Mouse (Mus musculus) embryonic facial prominence, embryonic 15.5 days (tissue): ENCODE data around the gene Ccnd1. TPM values are rescaled to one million over a fixed set of nuclear protein-coding genes. Genes with fewer than 3 reads are reported as not detected.

ENCODE experiments used
- ATAC-seq: fragments of 200-750 bp; cut with Nextera tagmentation; 2 replicates; pipeline ENCODE4 v1.8.0; 2017; ENCODE audit warnings: low read depth, moderate TSS enrichment; ENCODE audit not compliant: insufficient number of reproducible peaks, low FRiP score, low TSS enrichment
- H3K27ac ChIP-seq: fragments of 300-500 bp; sonication (generic); replicated peaks from 2 replicates; pipeline ENCODE4 v1.5.1; 2015; ENCODE audit warnings: mild to moderate bottlenecking, inconsistent platforms
- H3K27me3 ChIP-seq: fragments of 300-500 bp; sonication (generic); 2 replicates; pipeline ENCODE4 v1.6.1; 2015; ENCODE audit warnings: inconsistent platforms
- H3K36me3 ChIP-seq: fragments of 300-500 bp; sonication (generic); 2 replicates; pipeline ENCODE4 v1.6.1; 2015; ENCODE audit warnings: mild to moderate bottlenecking, inconsistent platforms
- H3K4me1 ChIP-seq: fragments of 300-500 bp; sonication (generic); 2 replicates; pipeline ENCODE4 v1.6.1; 2015; ENCODE audit warnings: inconsistent platforms
- H3K4me2 ChIP-seq: fragments of 300-500 bp; sonication (generic); replicated peaks from 2 replicates; pipeline ENCODE4 v1.6.1; 2015; ENCODE audit warnings: mild to moderate bottlenecking, inconsistent platforms
- H3K4me3 ChIP-seq: fragments of 300-500 bp; sonication (generic); replicated peaks from 2 replicates; pipeline ENCODE4 v1.5.1; 2015; ENCODE audit warnings: mild to moderate bottlenecking, inconsistent platforms
- H3K9ac ChIP-seq: fragments of 300-500 bp; sonication (generic); 2 replicates; pipeline ENCODE4 v1.6.1; 2015; ENCODE audit warnings: inconsistent platforms
- H3K9me3 ChIP-seq: fragments of 300-500 bp; sonication (generic); replicated peaks from 2 replicates; pipeline ENCODE4 v1.6.1; 2016; ENCODE audit warnings: inconsistent platforms
- WGBS: fragments of 180-500 bp; shearing (Covaris S2); methylation state at CpG from one replicate; pipeline ENCODE4 v1.1.7; 2015; 5-methylcytosine and 5-hydroxymethylcytosine counted together
- polyA plus RNA-seq: library from polyadenylated mRNA; unstranded; fragments of >200 nt; fragmentation: Nextera tagmentation; extraction: Ambion mirVana; gene quantifications from 2 replicates; pipeline ENCODE4 v1.2.1, GENCODE M21; 2015

Ccnd1 gene
- 134 and 143 TPM in 2 replicates for polyA plus RNA-seq

DNA sequence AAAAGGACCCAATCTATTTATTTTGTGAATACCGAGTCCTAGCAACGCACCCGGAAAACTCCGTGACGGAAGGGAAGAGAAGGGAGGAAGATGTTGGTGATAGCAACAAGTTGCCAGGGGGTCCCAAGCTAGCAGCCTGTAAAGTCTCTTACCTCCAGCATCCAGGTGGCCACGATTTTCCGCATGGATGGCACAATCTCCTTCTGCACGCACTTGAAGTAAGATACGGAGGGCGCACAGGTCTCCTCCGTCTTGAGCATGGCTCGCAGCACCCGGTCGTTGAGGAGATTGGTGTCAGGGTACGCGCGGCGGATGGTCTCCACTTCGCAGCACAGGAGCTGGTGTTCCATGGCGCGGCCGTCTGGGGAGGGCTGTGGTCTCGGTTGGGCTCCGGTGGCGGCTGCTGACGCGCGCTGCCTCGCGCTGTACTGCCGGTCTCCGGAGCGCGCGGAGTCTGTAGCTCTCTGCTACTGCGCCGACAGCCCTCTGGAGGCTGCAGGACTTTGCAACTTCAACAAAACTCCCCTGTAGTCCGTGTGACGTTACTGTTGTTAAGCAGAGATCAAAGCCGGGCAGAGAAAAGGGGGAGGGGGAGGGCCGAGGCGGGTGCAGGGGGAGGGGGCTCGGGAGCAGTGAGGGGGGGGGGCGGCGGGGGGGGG, at the start of gene Ccnd1:
TSS of gene Ccnd1 (minus strand) at position 582 of the 659 bp plus-strand sequence.
- Histone ChIP-seq H3K27me3 (no peaks in the 10 kb centered on the region), H3K27ac (peak within 1 kb of the TSS; percentile 88), H3K9ac (peak within 1 kb of the TSS; percentile 53), H3K36me3 (peaks cover 20% of the 10 kb centered on the region), H3K4me2 (peak within 1 kb of the TSS; percentile 95), H3K4me1 (peaks cover 63% of the 10 kb centered on the region), H3K9me3 (no peaks in the 10 kb centered on the region), H3K4me3 (peak within 1 kb of the TSS; percentile 65)
- ATAC-seq: peak; percentile 52
- under 1% methylated on average over 42 of the region's 45 CpGs for WGBS

DNA sequence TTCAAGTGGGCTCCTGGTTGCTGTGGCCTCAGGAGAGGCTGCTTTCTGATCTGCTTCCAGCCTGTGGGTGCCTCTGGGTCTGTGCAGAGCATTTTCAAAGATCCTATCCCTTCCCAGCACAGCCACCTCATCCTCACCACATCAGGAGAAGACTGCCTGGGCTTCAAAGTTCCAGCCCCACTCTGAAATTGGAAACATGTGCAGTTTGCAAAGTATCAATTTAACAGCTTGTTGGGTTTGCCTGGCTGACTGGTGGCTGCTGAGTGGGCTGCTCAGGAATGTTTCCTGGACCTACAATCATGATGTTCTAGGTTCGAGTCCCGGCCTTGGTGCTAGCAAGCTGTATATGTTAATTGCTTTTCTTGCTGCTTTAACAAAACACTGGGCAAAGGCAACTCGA, 49.1 kb upstream of the Ccnd1 start:
- no peak overlapping the region for H3K27ac ChIP-seq
- WGBS: 52% methylated on average over 3 of the region's 3 CpGs

DNA sequence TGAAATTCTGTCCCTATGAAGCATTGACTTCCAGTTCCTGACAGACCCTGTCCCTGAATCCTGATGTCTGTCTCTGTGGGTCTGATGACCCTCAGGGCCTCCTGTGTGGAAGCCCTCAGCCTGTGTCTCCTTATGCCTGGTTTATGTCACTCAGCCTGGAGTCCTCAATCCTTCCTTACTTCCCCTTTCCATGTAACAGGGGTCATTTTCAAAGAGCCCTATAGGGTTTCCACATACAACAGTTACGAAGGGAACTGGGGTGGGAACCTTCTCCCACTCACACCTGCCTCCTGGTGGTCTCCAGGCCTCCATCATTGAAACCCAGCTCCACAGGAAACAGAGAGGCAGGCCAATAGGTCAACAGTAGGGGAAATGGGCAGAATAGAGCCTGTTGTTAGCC, 45.4 kb upstream of the Ccnd1 start:
- H3K9ac ChIP-seq: no peak overlapping the region
- ATAC-seq: no peak
- H3K4me2 ChIP-seq: no peak overlapping the region
- no peak overlapping the region for H3K4me3 ChIP-seq
- no peak overlapping the region for H3K27ac ChIP-seq
- no peaks in the 10 kb centered on the region for H3K36me3 ChIP-seq
- 73% methylated on average over 1 of the region's 1 CpGs for WGBS
- no peaks in the 10 kb centered on the region for H3K9me3 ChIP-seq
- no peaks in the 10 kb centered on the region for H3K27me3 ChIP-seq
- no peaks in the 10 kb centered on the region for H3K4me1 ChIP-seq

More for the DNA sequence above, 49.1 kb upstream of the Ccnd1 start:
- Histone ChIP-seq H3K4me3 (no peak overlapping the region), H3K4me2 (no peak overlapping the region), H3K4me1 (no peaks in the 10 kb centered on the region), H3K27me3 (no peaks in the 10 kb centered on the region), H3K9me3 (no peaks in the 10 kb centered on the region), H3K9ac (no peak overlapping the region), H3K36me3 (no peaks in the 10 kb centered on the region)
- ATAC-seq: no peak

DNA sequence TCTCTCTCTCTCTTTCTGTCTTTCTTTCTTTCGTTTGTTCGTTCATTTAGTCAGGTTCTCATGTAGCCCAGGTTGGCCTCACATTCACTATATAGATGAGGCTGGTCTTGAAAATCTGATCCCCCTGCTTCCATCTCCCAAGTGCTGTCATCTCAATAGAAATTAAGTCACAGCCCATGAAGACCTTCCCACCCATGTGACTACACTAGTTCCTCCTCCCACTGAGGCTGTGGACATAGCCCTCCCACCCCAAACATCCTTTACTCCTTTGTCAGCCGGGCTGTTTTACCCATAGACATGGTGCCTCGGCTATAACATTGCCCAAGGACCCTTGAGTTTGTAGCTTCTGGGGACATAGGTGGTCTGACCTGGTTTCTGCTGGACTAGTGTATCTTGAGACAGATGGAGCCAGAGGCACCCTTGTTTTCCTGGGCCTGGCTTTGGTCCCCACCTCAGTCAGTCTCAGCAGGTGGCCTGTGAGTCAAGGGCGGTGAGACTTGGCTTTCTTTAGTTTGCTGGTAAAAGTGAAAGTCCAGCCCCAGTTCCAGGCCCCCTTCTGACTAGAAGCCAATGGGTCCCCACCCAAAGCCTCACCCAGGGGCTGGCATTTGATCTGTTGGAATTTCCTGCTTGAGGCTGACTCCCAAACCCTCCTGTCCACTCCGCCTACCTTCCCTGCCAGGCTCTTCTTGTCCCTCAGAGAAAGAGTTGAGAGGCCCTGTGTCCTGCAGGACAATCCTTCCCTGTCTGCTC, 42.8 kb upstream of the Ccnd1 start:
- ATAC-seq: no peak
- no peaks in the 10 kb centered on the region for H3K9me3 ChIP-seq
- no peaks in the 10 kb centered on the region for H3K27me3 ChIP-seq
- H3K4me3 ChIP-seq: no peak overlapping the region
- H3K27ac ChIP-seq: no peak overlapping the region
- WGBS: 88% methylated on average over 6 of the region's 6 CpGs
- H3K9ac ChIP-seq: no peak overlapping the region
- H3K4me1 ChIP-seq: no peaks in the 10 kb centered on the region
- H3K36me3 ChIP-seq: no peaks in the 10 kb centered on the region
- H3K4me2 ChIP-seq: no peak overlapping the region

DNA sequence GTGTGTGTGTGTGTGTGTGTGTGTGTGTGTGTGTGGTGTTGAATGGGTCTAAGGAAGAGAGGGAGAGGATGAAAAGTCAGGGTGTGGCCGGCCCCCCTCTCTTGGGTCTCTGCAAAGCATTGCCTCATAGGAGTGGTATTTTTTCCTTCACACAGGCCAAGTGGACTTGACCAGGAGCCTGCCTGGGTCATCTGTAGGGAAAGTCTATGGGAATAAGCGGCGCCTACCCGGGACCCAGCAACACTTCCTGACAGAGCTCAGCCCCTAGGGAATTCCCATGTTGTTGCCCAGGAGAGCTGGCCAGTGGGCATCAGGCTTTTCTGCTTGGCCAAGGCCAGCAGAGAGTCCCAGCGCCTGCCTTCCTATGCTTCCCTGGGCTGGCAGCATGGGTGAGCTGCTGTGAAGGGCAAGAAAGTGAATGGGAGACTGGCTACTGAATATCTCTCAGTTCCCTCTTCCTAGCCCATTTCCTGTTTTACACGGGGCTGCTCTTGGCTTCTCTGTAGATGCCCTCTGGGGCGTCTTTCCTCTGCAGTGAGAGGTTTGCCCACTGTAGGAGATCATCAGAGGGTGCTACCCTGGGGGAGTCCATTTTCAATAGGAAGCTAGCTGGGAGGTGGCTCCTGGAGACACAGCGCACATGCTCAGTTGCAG, 41.8 kb upstream of the Ccnd1 start:
- Histone ChIP-seq H3K4me1 (no peaks in the 10 kb centered on the region), H3K36me3 (no peaks in the 10 kb centered on the region), H3K4me3 (no peak overlapping the region), H3K4me2 (no peak overlapping the region), H3K9me3 (no peaks in the 10 kb centered on the region), H3K9ac (no peak overlapping the region), H3K27ac (no peak overlapping the region), H3K27me3 (no peaks in the 10 kb centered on the region)
- no peak for ATAC-seq
- WGBS: 66% methylated on average over 8 of the region's 8 CpGs

DNA sequence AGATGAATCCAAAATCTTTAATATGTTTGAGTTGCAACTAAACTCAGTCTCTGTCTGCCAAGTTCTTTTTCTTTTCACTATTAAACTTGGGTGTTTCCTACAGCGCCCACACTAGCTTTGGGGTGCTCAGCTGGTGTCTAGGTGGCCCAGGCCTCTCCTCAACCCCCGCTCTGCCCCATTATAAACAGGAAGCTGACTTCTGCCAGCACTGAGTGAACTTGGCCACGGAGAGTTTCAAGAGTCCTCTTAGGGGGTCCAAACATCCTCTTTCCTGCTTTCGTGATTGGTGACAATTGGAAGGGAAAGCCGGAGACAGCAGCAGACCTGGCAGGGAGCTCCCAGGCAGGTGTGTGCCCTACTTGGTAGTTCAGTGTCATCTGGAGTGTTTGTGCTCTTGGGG, 40.1 kb upstream of the Ccnd1 start:
- WGBS: 71% methylated on average over 5 of the region's 5 CpGs
- Histone ChIP-seq H3K27me3 (no peaks in the 10 kb centered on the region), H3K9me3 (no peaks in the 10 kb centered on the region), H3K27ac (no peak overlapping the region), H3K4me1 (no peaks in the 10 kb centered on the region), H3K36me3 (no peaks in the 10 kb centered on the region), H3K9ac (no peak overlapping the region), H3K4me2 (no peak overlapping the region), H3K4me3 (no peak overlapping the region)
- no peak for ATAC-seq

DNA sequence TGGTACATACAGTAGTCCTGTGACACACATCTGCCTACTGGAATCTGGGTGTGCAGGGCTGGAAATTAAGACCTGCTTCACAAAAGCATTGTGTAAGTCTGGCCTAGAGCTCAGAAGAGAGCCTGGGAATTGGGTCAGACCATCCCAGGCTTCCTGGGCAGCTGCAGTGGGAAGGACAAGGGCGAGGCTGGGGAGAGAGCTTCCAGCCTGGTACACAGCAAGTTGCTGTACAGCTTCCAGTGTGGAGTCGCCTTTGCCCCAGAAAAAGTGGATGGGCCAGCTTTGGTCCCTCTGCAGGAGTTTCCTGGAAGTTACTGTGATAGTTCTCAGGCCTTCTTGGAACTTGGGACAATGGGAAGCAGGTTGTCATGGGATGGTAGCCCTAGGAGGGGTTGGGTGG, 37.4 kb upstream of the Ccnd1 start:
- 77% methylated on average over 2 of the region's 2 CpGs for WGBS
- no peak overlapping the region for H3K4me3 ChIP-seq
- H3K36me3 ChIP-seq: no peaks in the 10 kb centered on the region
- 0 out of 2 replicates have a peak, but pooled peaks cover 3% of the 10 kb centered on the region for H3K4me1 ChIP-seq
- no peak overlapping the region for H3K9ac ChIP-seq
- H3K27ac ChIP-seq: no peak overlapping the region
- H3K27me3 ChIP-seq: no peaks in the 10 kb centered on the region
- ATAC-seq: no peak
- no peak overlapping the region for H3K4me2 ChIP-seq
- no peaks in the 10 kb centered on the region for H3K9me3 ChIP-seq

DNA sequence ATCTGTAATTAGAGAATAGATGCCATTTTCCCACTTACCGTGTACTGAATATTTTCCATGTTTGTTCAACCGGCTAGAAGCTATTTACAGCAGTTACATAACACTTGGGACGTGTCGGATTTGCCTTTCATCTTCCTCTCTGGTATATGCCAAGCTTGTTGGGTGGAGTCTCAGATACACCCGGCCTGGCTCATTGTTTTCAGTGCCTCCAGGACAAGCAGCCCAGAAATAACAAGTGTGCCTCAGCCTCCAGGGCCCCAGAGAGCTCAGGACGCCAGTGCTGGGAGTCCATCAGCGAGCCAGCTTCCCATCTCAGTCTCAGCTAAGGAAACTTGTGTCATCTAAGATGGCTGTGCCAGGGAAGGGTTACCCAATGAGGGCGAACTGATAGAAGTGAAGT, 33.7 kb upstream of the Ccnd1 start:
- 48% methylated on average over 8 of the region's 8 CpGs for WGBS
- no peak overlapping the region for H3K9ac ChIP-seq
- H3K9me3 ChIP-seq: no peaks in the 10 kb centered on the region
- H3K27me3 ChIP-seq: no peaks in the 10 kb centered on the region
- H3K4me3 ChIP-seq: no peak overlapping the region
- no peak overlapping the region for H3K27ac ChIP-seq
- 0 out of 2 replicates have a peak, but pooled peaks cover 3% of the 10 kb centered on the region for H3K4me1 ChIP-seq
- ATAC-seq: no peak
- no peaks in the 10 kb centered on the region for H3K36me3 ChIP-seq
- H3K4me2 ChIP-seq: no peak overlapping the region

DNA sequence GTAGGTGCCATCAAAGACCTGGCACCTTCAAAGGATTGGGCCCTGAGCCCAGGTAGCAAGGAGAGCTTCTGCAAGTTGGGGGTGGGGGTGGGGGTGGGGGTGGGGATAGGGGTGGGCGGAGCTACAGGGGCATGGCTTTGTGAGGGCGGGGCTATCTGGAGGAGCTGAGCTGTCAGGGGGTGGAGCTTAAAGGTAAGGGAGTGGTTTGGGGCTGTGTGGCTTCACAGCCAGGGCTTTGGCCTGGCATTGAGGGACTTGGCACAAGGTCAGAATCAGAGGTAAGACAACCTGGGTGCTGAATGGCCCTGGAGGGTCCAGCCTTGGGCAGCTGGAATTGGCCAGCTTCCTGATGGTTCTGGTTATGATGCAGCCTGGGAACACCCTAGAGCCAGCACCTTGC, 32.0 kb upstream of the Ccnd1 start:
- ATAC-seq: no peak
- Histone ChIP-seq H3K27me3 (no peaks in the 10 kb centered on the region), H3K4me3 (no peak overlapping the region), H3K9me3 (no peaks in the 10 kb centered on the region), H3K4me2 (no peak overlapping the region), H3K36me3 (no peaks in the 10 kb centered on the region), H3K9ac (no peak overlapping the region), H3K27ac (no peak overlapping the region), H3K4me1 (0 out of 2 replicates have a peak, but pooled peaks cover 3% of the 10 kb centered on the region)
- WGBS: 31% methylated on average over 2 of the region's 2 CpGs

DNA sequence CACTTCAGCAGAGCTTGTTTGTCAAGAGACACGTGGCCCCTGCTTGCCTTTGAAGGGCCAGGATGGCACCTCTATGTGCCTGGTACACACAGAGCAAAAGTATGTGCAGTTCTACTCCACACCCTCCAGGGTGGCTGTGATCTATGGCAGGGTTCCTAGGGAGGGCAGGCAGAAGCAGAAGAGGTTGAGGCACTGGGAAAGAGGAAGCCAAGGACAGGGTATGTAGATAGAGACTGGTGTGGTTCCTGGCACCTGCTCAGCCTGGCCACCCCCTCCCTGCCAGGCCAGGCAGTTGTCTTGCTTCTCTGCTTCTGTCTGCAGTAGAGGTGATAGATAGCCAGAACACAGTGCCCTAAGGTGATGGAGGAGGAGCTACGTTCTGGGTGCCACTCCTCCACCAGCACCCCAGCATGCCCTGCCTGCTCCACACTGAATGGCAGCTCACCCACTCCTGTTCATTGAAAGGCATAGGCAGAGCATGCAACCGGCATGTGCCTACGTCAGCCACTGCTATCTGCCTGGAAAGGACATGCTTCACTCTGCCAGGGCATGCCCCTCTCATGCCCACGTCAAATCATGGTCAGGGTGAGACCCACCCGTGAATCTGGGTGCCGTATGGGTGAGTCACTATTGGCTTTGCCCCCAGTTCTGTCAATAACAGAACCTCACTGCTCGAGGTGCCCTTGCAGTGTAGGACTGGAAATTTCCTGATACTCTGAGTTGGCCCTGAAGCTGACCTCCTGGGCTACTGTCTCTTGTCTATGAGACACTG, 31.5 kb upstream of the Ccnd1 start:
- H3K36me3 ChIP-seq: no peaks in the 10 kb centered on the region
- H3K9ac ChIP-seq: no peak overlapping the region
- H3K4me2 ChIP-seq: no peak overlapping the region
- H3K27me3 ChIP-seq: no peaks in the 10 kb centered on the region
- 0 out of 2 replicates have a peak, but pooled peaks cover 3% of the 10 kb centered on the region for H3K4me1 ChIP-seq
- 61% methylated on average over 8 of the region's 8 CpGs for WGBS
- no peaks in the 10 kb centered on the region for H3K9me3 ChIP-seq
- H3K4me3 ChIP-seq: no peak overlapping the region
- H3K27ac ChIP-seq: no peak overlapping the region
- peak; percentile 34; the same call in 1 of the 2 replicates for ATAC-seq

DNA sequence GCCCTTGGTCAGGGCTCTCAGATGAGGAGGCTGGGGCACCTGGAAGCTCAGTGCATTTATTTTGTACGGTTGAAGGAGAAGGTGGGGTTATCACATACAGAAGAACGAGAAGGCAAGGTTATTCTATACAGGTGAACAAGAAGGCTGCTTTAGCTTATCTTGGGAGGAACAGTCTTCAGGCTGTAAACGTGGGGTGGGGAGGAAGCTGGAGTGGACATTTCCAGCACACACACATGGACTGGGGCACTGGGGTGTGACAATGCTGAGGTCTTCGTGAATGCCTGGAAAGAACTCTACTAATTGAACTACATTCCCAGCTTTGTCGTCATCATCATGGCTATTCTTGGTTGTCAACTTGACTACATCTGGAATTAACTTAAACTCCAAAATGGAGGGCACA, 26.2 kb upstream of the Ccnd1 start:
- H3K36me3 ChIP-seq: no peaks in the 10 kb centered on the region
- H3K9ac ChIP-seq: no peak overlapping the region
- no peak for ATAC-seq
- no peaks in the 10 kb centered on the region for H3K4me1 ChIP-seq
- no peak overlapping the region for H3K27ac ChIP-seq
- H3K9me3 ChIP-seq: no peaks in the 10 kb centered on the region
- H3K4me3 ChIP-seq: no peak overlapping the region
- WGBS: 69% methylated on average over 5 of the region's 5 CpGs
- no peaks in the 10 kb centered on the region for H3K27me3 ChIP-seq
- no peak overlapping the region for H3K4me2 ChIP-seq
